Mouse (Mus musculus) liver, embryonic 15.5 days (tissue): ENCODE results near the gene Pex6. TPM values are rescaled to one million over a fixed set of nuclear protein-coding genes. Genes with fewer than 3 reads are reported as not detected.

ENCODE experiments used
- ATAC-seq: fragments of 200-750 bp; cut with Nextera tagmentation; 2 replicates; pipeline ENCODE4 v1.8.0; 2017; ENCODE audit warnings: moderate number of reproducible peaks, mild to moderate bottlenecking, moderate library complexity; ENCODE audit not compliant: insufficient read depth
- H3K27ac ChIP-seq: fragments of 300-500 bp; sonication (generic); replicated peaks from 2 replicates; pipeline ENCODE4 v1.5.1; 2015; ENCODE audit warnings: mild to moderate bottlenecking, inconsistent platforms
- H3K27me3 ChIP-seq: fragments of 300-500 bp; sonication (generic); 2 replicates; pipeline ENCODE4 v1.6.1; 2015; ENCODE audit warnings: mild to moderate bottlenecking, inconsistent platforms
- H3K36me3 ChIP-seq: fragments of 300-500 bp; sonication (generic); replicated peaks from 2 replicates; pipeline ENCODE4 v1.6.1; 2015; ENCODE audit warnings: moderate library complexity, mild to moderate bottlenecking, inconsistent platforms
- H3K4me1 ChIP-seq: fragments of 300-500 bp; sonication (generic); replicated peaks from 2 replicates; pipeline ENCODE4 v1.6.1; 2015; ENCODE audit warnings: inconsistent platforms
- H3K4me2 ChIP-seq: fragments of 300-500 bp; sonication (generic); 2 replicates; pipeline ENCODE4 v1.6.1; 2015; ENCODE audit warnings: moderate library complexity, mild to moderate bottlenecking, inconsistent platforms
- H3K4me3 ChIP-seq: fragments of 300-500 bp; sonication (generic); replicated peaks from 2 replicates; pipeline ENCODE4 v1.5.1; 2015; ENCODE audit warnings: mild to moderate bottlenecking, inconsistent platforms
- H3K9ac ChIP-seq: fragments of 300-500 bp; sonication (generic); 2 replicates; pipeline ENCODE4 v1.6.1; 2015; ENCODE audit warnings: moderate library complexity, mild to moderate bottlenecking, inconsistent platforms
- H3K9me3 ChIP-seq: fragments of 300-500 bp; sonication (generic); replicated peaks from 2 replicates; pipeline ENCODE4 v1.6.1; 2016; ENCODE audit warnings: inconsistent platforms
- WGBS: fragments of 180-500 bp; shearing (Covaris S2); methylation state at CpG from one replicate; pipeline ENCODE4 v1.1.7; 2015; ENCODE audit warnings: mixed read lengths; ENCODE audit not compliant: insufficient replicate concordance; 5-methylcytosine and 5-hydroxymethylcytosine counted together
- polyA plus RNA-seq: library from polyadenylated mRNA; unstranded; fragments of >200 nt; fragmentation: Nextera tagmentation; extraction: Ambion mirVana; gene quantifications from 2 replicates; pipeline ENCODE4 v1.2.1, GENCODE M21; 2015

Pex6 gene
- polyA plus RNA-seq, 1 experiment from 2014 or later: 9.7 TPM

- no peak overlapping the region for H3K4me2 ChIP-seq
- 0 out of 2 replicates have a peak, but pooled peaks cover 4% of the 10 kb centered on the region for H3K27me3 ChIP-seq
- WGBS: 62% methylated on average over 12 of the region's 12 CpGs
- peaks cover 18% of the 10 kb centered on the region; the same call in 1 of the 2 replicates for H3K36me3 ChIP-seq
- no peak overlapping the region for H3K9ac ChIP-seq
- H3K9me3 ChIP-seq: no peaks in the 10 kb centered on the region
- H3K4me1 ChIP-seq: peaks cover 53% of the 10 kb centered on the region
- H3K27ac ChIP-seq: no peak overlapping the region
- ATAC-seq: no peak
- H3K4me3 ChIP-seq: no peak overlapping the region
Measured at GRCm38 (mm10) chr17:46702100-46702499, 9.2 kb upstream of the Pex6 start.

GRCm38 (mm10) chr17:46702506-46702905, 8.8 kb upstream of the Pex6 start:
- Histone ChIP-seq H3K27ac (no peak overlapping the region), H3K4me3 (no peak overlapping the region), H3K4me2 (peak overlapping the region; percentile 88), H3K27me3 (0 out of 2 replicates have a peak, but pooled peaks cover 7% of the 10 kb centered on the region), H3K36me3 (peaks cover 18% of the 10 kb centered on the region; the same call in 1 of the 2 replicates), H3K4me1 (peaks cover 53% of the 10 kb centered on the region), H3K9ac (peak overlapping the region; percentile 83; the same call in 1 of the 2 replicates), H3K9me3 (no peaks in the 10 kb centered on the region)
- no peak for ATAC-seq
- 77% methylated on average over 5 of the region's 5 CpGs for whole genome bisulfite sequencing

- 3% methylated on average over 36 of the region's 41 CpGs for WGBS
Measured at GRCm38 (mm10) chr17:46703971-46704886, 7.0 kb upstream of the Pex6 start.

GRCm38 (mm10) chr17:46704887-46705835, 6.1 kb upstream of the Pex6 start, which contains the start of gene Ppp2r5d:
TSS of gene Ppp2r5d (minus strand) at chr17:46705111.
- Histone ChIP-seq H3K4me3 (peak within 1 kb of the TSS; percentile 76), H3K27ac (peak within 1 kb of the TSS; percentile 83), H3K9ac (peak within 1 kb of the TSS; percentile 83), H3K9me3 (no peaks in the 10 kb centered on the region), H3K4me1 (peaks cover 43% of the 10 kb centered on the region), H3K4me2 (peak within 1 kb of the TSS; percentile 88), H3K36me3 (no peaks in the 10 kb centered on the region), H3K27me3 (0 out of 2 replicates have a peak, but pooled peaks cover 7% of the 10 kb centered on the region)
- ATAC-seq: peak; percentile 96
- WGBS: under 1% methylated on average over 48 of the region's 48 CpGs

More at GRCm38 (mm10) chr17:46703971-46704886, 7.0 kb upstream of the Pex6 start:
- peak; percentile 71 for ATAC-seq
- Histone ChIP-seq H3K4me2 (peak overlapping the region; percentile 88), H3K36me3 (peaks cover 8% of the 10 kb centered on the region; the same call in 1 of the 2 replicates), H3K27ac (peak overlapping the region; percentile 82), H3K27me3 (0 out of 2 replicates have a peak, but pooled peaks cover 7% of the 10 kb centered on the region), H3K4me1 (peaks cover 50% of the 10 kb centered on the region), H3K9me3 (no peaks in the 10 kb centered on the region), H3K4me3 (peak overlapping the region; percentile 76), H3K9ac (peak overlapping the region; percentile 83)

- no peak overlapping the region for H3K27ac ChIP-seq
- no peak overlapping the region for H3K9ac ChIP-seq
- 0 out of 2 replicates have a peak, but pooled peaks cover 7% of the 10 kb centered on the region for H3K27me3 ChIP-seq
- no peaks in the 10 kb centered on the region for H3K9me3 ChIP-seq
- ATAC-seq: no peak
- H3K4me3 ChIP-seq: no peak overlapping the region
- 84% methylated on average over 14 of the region's 14 CpGs for WGBS
- H3K4me2 ChIP-seq: no peak overlapping the region
- no peaks in the 10 kb centered on the region for H3K36me3 ChIP-seq
- peaks cover 50% of the 10 kb centered on the region for H3K4me1 ChIP-seq
Measured at GRCm38 (mm10) chr17:46706375-46707089, 4.7 kb upstream of the Pex6 start.

GRCm38 (mm10) chr17:46711612-46712271, 479 bp downstream of the Pex6 start:
- H3K27me3 ChIP-seq: 0 out of 2 replicates have a peak, but pooled peaks cover 6% of the 10 kb centered on the region
- peaks cover 30% of the 10 kb centered on the region for H3K36me3 ChIP-seq
- peak overlapping the region; percentile 89 for H3K4me2 ChIP-seq
- H3K4me3 ChIP-seq: peak overlapping the region; percentile 99
- H3K4me1 ChIP-seq: peaks cover 34% of the 10 kb centered on the region
- ATAC-seq: peak; percentile 62
- no peaks in the 10 kb centered on the region for H3K9me3 ChIP-seq
- H3K9ac ChIP-seq: peak overlapping the region; percentile 96
- under 1% methylated on average over 75 of the region's 76 CpGs for WGBS
- peak overlapping the region; percentile 80 for H3K27ac ChIP-seq

GRCm38 (mm10) chr17:46712442-46712841, 1.2 kb downstream of the Pex6 start:
- peaks cover 34% of the 10 kb centered on the region for H3K4me1 ChIP-seq
- H3K4me3 ChIP-seq: peak overlapping the region; percentile 99
- no peak for ATAC-seq
- H3K4me2 ChIP-seq: peak overlapping the region; percentile 89
- peak overlapping the region; percentile 80; the same call in 1 of the 2 replicates for H3K27ac ChIP-seq
- H3K36me3 ChIP-seq: peaks cover 34% of the 10 kb centered on the region
- H3K27me3 ChIP-seq: no peaks in the 10 kb centered on the region
- 13% methylated on average over 7 of the region's 7 CpGs for WGBS
- H3K9me3 ChIP-seq: no peaks in the 10 kb centered on the region
- H3K9ac ChIP-seq: peak overlapping the region; percentile 96

GRCm38 (mm10) chr17:46713849-46714248, 2.6 kb downstream of the Pex6 start:
- peaks cover 34% of the 10 kb centered on the region for H3K36me3 ChIP-seq
- no peak overlapping the region for H3K27ac ChIP-seq
- peaks cover 34% of the 10 kb centered on the region for H3K4me1 ChIP-seq
- no peak overlapping the region for H3K4me2 ChIP-seq
- ATAC-seq: no peak
- no peaks in the 10 kb centered on the region for H3K27me3 ChIP-seq
- no peaks in the 10 kb centered on the region for H3K9me3 ChIP-seq
- no peak overlapping the region for H3K9ac ChIP-seq
- H3K4me3 ChIP-seq: no peak overlapping the region
- 84% methylated on average over 9 of the region's 9 CpGs for WGBS

- Histone ChIP-seq H3K4me2 (no peak overlapping the region), H3K27me3 (no peaks in the 10 kb centered on the region), H3K9ac (no peak overlapping the region), H3K27ac (no peak overlapping the region), H3K4me1 (peaks cover 34% of the 10 kb centered on the region), H3K36me3 (peaks cover 34% of the 10 kb centered on the region), H3K9me3 (no peaks in the 10 kb centered on the region), H3K4me3 (no peak overlapping the region)
- no peak for ATAC-seq
- 78% methylated on average over 11 of the region's 11 CpGs for WGBS
Measured at GRCm38 (mm10) chr17:46714756-46715481, 3.7 kb downstream of the Pex6 start.
